Mouse (Mus musculus) CD4-positive, CD25-positive, alpha-beta regulatory T cell (primary cell): ENCODE results near the gene Slc7a12. TPM values are rescaled to one million over a fixed set of nuclear protein-coding genes. Genes with fewer than 3 reads are reported as not detected.

Source experiments
- polyA plus RNA-seq: library from polyadenylated mRNA; unstranded; fragments of 100-300 nt; shearing (Covaris generic); gene quantifications from one replicate; pipeline ENCODE4 v1.2.1, GENCODE M21; 2017

The Slc7a12 gene
- not detected for polyA plus RNA-seq

DNA sequence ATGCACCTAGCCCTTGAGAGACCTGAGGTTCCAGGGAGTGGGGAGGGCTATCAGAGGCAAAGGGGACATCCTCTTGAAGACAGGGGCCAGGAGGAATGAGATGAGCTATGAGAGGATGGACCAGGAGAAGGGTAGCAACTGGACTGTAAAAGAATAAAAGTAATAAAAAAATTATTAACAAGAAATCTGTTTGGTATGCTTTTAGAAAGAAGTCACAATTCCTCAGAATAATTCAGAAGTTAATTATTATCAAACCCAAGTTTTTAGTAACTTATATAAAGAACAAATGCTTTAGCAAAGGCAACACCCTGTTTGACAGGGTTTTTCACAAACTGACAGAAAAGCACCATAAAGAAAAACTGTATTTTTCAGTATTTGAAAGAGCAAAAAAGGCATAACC, at the start of gene Slc7a12:
Gene Slc7a12 (plus strand): TSS at position 301 of the 400 bp plus-strand sequence.

Other genes with a start within 250 kb of the Slc7a12 start
- gene 1810022K09Rik, start 130.6 kb downstream of the Slc7a12 start, polyA plus RNA-seq, result 238 TPM
- gene Car13, start 161.0 kb downstream of the Slc7a12 start, polyA plus RNA-seq, result not detected